In genomic region chr13:23763586-23764323, GRCm38 (mm10) we compare ENCODE assay signal across 8 mouse cellular contexts. TPM values are rescaled to one million over a fixed set of nuclear protein-coding genes. Genes with fewer than 3 reads are reported as not detected.
DNase-seq lines count a peak whose midpoint lies in the region; ATAC-seq and TF ChIP-seq lines count a peak whose summit lies in the region.

TSS of gene Hist1h1a (plus strand) at chr13:23763666.

- peak; percentile 68 for TF ChIP-seq EP300 in liver, postnatal 0 days (IDR thresholded peaks at IDR 0.05; ENCODE audit: low read depth)

- H3K4me1 ChIP-seq in forebrain, embryonic 10.5 days = peaks cover 47% of the 10 kb centered on the region
- H3K4me1 ChIP-seq in heart, embryonic 15.5 days (replicated peaks) = peaks cover 29% of the 10 kb centered on the region
- H3K4me1 ChIP-seq in liver, postnatal 0 days (ENCODE audit: insufficient read depth) = peaks cover 24% of the 10 kb centered on the region
- peaks cover 29% of the 10 kb centered on the region for H3K4me1 ChIP-seq in neural tube, embryonic 13.5 days (replicated peaks)

- peak; percentile 67 for ATAC-seq in heart, embryonic 15.5 days (replicated peaks; ENCODE audit: insufficient number of reproducible peaks, insufficient read depth, low FRiP score, low read depth)
- ATAC-seq in liver, postnatal 0 days = peak; percentile 34
- peak; percentile 74 for ATAC-seq in neural tube, embryonic 13.5 days (ENCODE audit: low read depth)

- peak within 1 kb of the TSS; percentile 91 for H3K27ac ChIP-seq in forebrain, embryonic 10.5 days
- peak within 1 kb of the TSS; percentile 95 for H3K27ac ChIP-seq in heart, embryonic 15.5 days
- H3K27ac ChIP-seq in liver, postnatal 0 days (ENCODE audit: low read depth) = peak within 1 kb of the TSS; percentile 97
- H3K27ac ChIP-seq in neural tube, embryonic 13.5 days (replicated peaks) = peak within 1 kb of the TSS; percentile 90

- 3% methylated on average over 34 of the region's 34 CpGs for WGBS in forebrain, embryonic 10.5 days
- 4% methylated on average over 34 of the region's 34 CpGs for WGBS in heart, embryonic 15.5 days
- WGBS in liver, postnatal 0 days (ENCODE audit: insufficient replicate concordance) = 3% methylated on average over 34 of the region's 34 CpGs
- 3% methylated on average over 34 of the region's 34 CpGs for WGBS in neural tube, embryonic 13.5 days

- TF ChIP-seq CTCF in liver, postnatal 0 days (IDR thresholded peaks at IDR 0.05; ENCODE audit: low read depth) = no peak

- H3K4me3 ChIP-seq in forebrain, embryonic 10.5 days = peak within 1 kb of the TSS; percentile 61
- peak within 1 kb of the TSS; percentile 68 for H3K4me3 ChIP-seq in heart, embryonic 15.5 days
- peak within 1 kb of the TSS; percentile 59 for H3K4me3 ChIP-seq in liver, postnatal 0 days (ENCODE audit: low read depth, low read length)
- peak within 1 kb of the TSS; percentile 59 for H3K4me3 ChIP-seq in neural tube, embryonic 13.5 days

- H3K9me3 ChIP-seq in forebrain, embryonic 10.5 days = no peaks in the 10 kb centered on the region
- no peaks in the 10 kb centered on the region for H3K9me3 ChIP-seq in heart, embryonic 15.5 days (replicated peaks)
- no peaks in the 10 kb centered on the region for H3K9me3 ChIP-seq in liver, postnatal 0 days (ENCODE audit: low read length)
- H3K9me3 ChIP-seq in neural tube, embryonic 13.5 days = no peaks in the 10 kb centered on the region

- peak within 1 kb of the TSS; percentile 75 for H3K9ac ChIP-seq in heart, embryonic 15.5 days
- peak within 1 kb of the TSS; percentile 79 for H3K9ac ChIP-seq in liver, postnatal 0 days (replicated peaks)
- peak within 1 kb of the TSS; percentile 80 for H3K9ac ChIP-seq in neural tube, embryonic 13.5 days

- no peaks in the 10 kb centered on the region for H3K27me3 ChIP-seq in forebrain, embryonic 10.5 days (ENCODE audit: poor library complexity, severe bottlenecking)
- H3K27me3 ChIP-seq in heart, embryonic 15.5 days = no peaks in the 10 kb centered on the region
- no peaks in the 10 kb centered on the region for H3K27me3 ChIP-seq in liver, postnatal 0 days (ENCODE audit: insufficient read depth, low read length)
- no peaks in the 10 kb centered on the region for H3K27me3 ChIP-seq in neural tube, embryonic 13.5 days

- no peaks in the 10 kb centered on the region for H3K36me3 ChIP-seq in forebrain, embryonic 10.5 days (replicated peaks)
- no peaks in the 10 kb centered on the region for H3K36me3 ChIP-seq in heart, embryonic 15.5 days
- H3K36me3 ChIP-seq in liver, postnatal 0 days (replicated peaks; ENCODE audit: insufficient read depth, low read length) = no peaks in the 10 kb centered on the region
- no peaks in the 10 kb centered on the region for H3K36me3 ChIP-seq in neural tube, embryonic 13.5 days

- H3K4me2 ChIP-seq in heart, embryonic 15.5 days = peak within 1 kb of the TSS; percentile 92
- H3K4me2 ChIP-seq in liver, postnatal 0 days (ENCODE audit: low read depth, low read length) = peak within 1 kb of the TSS; percentile 84
- H3K4me2 ChIP-seq in neural tube, embryonic 13.5 days = peak within 1 kb of the TSS; percentile 79

- DNase-seq in CD4-positive, CD25-positive, alpha-beta regulatory T cell, adult 2 months (ENCODE audit: low read depth, low spot score) = peak; percentile 93
- peak; percentile 84 for DNase-seq in brain, embryonic 18.5 days (ENCODE audit: low read depth, low spot score)
- DNase-seq in forebrain, embryonic 10.5 days (ENCODE audit: extremely low spot score, low spot score) = peak; percentile 90
- DNase-seq in kidney, postnatal 25 days = peak; percentile 89 to 92
- DNase-seq in liver, postnatal 0 days = peak; percentile 94
- peak; percentile 86 for DNase-seq in telencephalon, adult 2 months (ENCODE audit: low read depth, low spot score)

RNA-seq across cellular contexts. Expression of gene Hist1h1a, which starts in this region (rescaled TPM):
- polyA plus RNA-seq in forebrain, embryonic 10.5 days (2016; fragmentation: Nextera tagmentation; extraction: Ambion mirVana) = 2.6 and 3.3 TPM in 2 replicates
- polyA plus RNA-seq in heart, embryonic 15.5 days (2015; fragmentation: Nextera tagmentation; extraction: Ambion mirVana) = 0.76 and 0.98 TPM in 2 replicates
- 2.8 and 4.6 TPM in 2 replicates for polyA plus RNA-seq in liver, postnatal 0 days (2015; fragmentation: Nextera tagmentation; extraction: Ambion mirVana)
- polyA plus RNA-seq in neural tube, embryonic 13.5 days (2015; fragmentation: Nextera tagmentation; extraction: Ambion mirVana) = not detected in 2 replicates

Comparison
In these comparisons a context has a peak if more than half of its experiments do, and no peak if none do; other contexts are left out.
1. Peak in every context shown above with its lines: DNase-seq, ATAC-seq, H3K4me3 ChIP-seq and H3K27ac ChIP-seq.
2. Peak in ATAC-seq, H3K4me3 ChIP-seq, H3K27ac ChIP-seq, H3K9ac ChIP-seq and H3K4me2 ChIP-seq in heart, embryonic 15.5 days; RNA of the gene not detected or under 1 TPM.
3. Peak in ATAC-seq, H3K4me3 ChIP-seq, H3K27ac ChIP-seq, H3K9ac ChIP-seq and H3K4me2 ChIP-seq in neural tube, embryonic 13.5 days; RNA of the gene not detected or under 1 TPM.